Mouse (Mus musculus) lung, embryonic 14.5 days (tissue): ENCODE results near the gene Fndc5. TPM values are rescaled to one million over a fixed set of nuclear protein-coding genes. Genes with fewer than 3 reads are reported as not detected.

ENCODE experiments used
- ATAC-seq: fragments of 200-750 bp; cut with Nextera tagmentation; 2 replicates; pipeline ENCODE4 v1.8.0; 2017; ENCODE audit warnings: mild to moderate bottlenecking, moderate TSS enrichment, moderate library complexity; ENCODE audit not compliant: insufficient read depth
- DNase-seq: peaks from one replicate; pipeline ENCODE4 v3.0.0-alpha.2; 2015
- H3K27ac ChIP-seq: fragments of 300-500 bp; sonication (generic); 2 replicates; pipeline ENCODE4 v1.5.1; 2014; ENCODE audit warnings: low read depth, mild to moderate bottlenecking, moderate library complexity
- H3K27me3 ChIP-seq: fragments of 300-500 bp; sonication (generic); 2 replicates; pipeline ENCODE4 v1.6.1; 2014; ENCODE audit warnings: low read length, control low read depth; ENCODE audit not compliant: insufficient read depth
- H3K36me3 ChIP-seq: fragments of 300-500 bp; sonication (generic); 2 replicates; pipeline ENCODE4 v1.6.1; 2014; ENCODE audit warnings: control low read depth; ENCODE audit not compliant: insufficient read depth
- H3K4me1 ChIP-seq: fragments of 300-500 bp; sonication (generic); 2 replicates; pipeline ENCODE4 v1.6.1; 2014; ENCODE audit warnings: antibody characterized with exemption, control low read depth; ENCODE audit not compliant: insufficient read depth
- H3K4me2 ChIP-seq: fragments of 300-500 bp; sonication (generic); 2 replicates; pipeline ENCODE4 v1.6.1; 2014; ENCODE audit warnings: mild to moderate bottlenecking
- H3K4me3 ChIP-seq: fragments of 300-500 bp; sonication (generic); 2 replicates; pipeline ENCODE4 v1.5.1; 2014; ENCODE audit warnings: low read depth, low read length
- H3K9ac ChIP-seq: fragments of 300-500 bp; sonication (generic); 2 replicates; pipeline ENCODE4 v1.6.1; 2014
- H3K9me3 ChIP-seq: fragments of 300-500 bp; sonication (generic); 2 replicates; pipeline ENCODE4 v1.6.1; 2016; ENCODE audit warnings: low read depth, low read length, control low read depth
- CTCF ChIP-seq: IDR thresholded peaks from 2 replicates; pipeline ENCODE4 v1.5.1; 2016; ENCODE audit warnings: antibody characterized with exemption, low read depth
- WGBS: fragments of 180-500 bp; shearing (Covaris S2); extraction: QIAGEN DNeasy Blood & Tissue Kit; methylation state at CpG from one replicate; pipeline ENCODE4 v1.1.7; 2014; 5-methylcytosine and 5-hydroxymethylcytosine counted together
- polyA plus RNA-seq: library from polyadenylated mRNA; unstranded; fragments of >200 nt; fragmentation: Nextera tagmentation; extraction: Ambion mirVana; gene quantifications from 2 replicates; pipeline ENCODE4 v1.2.1, GENCODE M21; 2014

Fndc5 gene
- polyA plus RNA-seq, 1 experiment from 2014 or later, result 2.1 TPM

DNA sequence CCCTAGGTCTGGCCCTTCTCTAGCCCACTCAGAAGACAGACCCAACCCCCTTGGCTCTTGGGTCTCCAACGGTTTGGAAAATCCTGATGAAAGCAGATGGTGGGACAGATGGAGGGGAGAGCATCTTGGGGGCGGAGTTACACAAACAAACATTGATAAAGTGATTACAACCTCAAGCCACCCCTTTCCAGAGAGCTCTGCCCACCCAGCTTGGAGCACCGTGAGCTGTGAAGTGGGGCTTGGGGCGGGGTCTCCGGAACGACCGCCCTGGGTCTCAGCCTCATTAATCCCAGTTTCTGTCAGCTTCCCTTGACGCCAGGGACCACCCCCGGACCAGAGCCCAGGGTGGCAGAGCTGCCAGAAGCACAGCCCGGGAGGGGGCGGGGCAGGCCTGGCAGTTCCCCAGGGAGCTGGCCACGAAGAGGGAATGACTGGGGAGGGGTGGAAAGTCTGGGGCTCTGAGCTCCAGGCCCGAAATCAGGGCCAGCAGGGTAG, 12.1 kb upstream of the Fndc5 start:
- ATAC-seq, result peak; percentile 8; the same call in 1 of the 2 replicates
- Histone ChIP-seq H3K4me3 (0 out of 2 replicates have a peak overlapping the region, but pooled peaks have one; percentile 6), H3K9me3 (no peaks in the 10 kb centered on the region), H3K4me1 (peaks cover 7% of the 10 kb centered on the region), H3K9ac (no peak overlapping the region), H3K4me2 (peak overlapping the region; percentile 48), H3K27ac (no peak overlapping the region), H3K36me3 (no peaks in the 10 kb centered on the region), H3K27me3 (peaks cover 40% of the 10 kb centered on the region)
- DNase-seq, result peak; percentile 68
- TF ChIP-seq CTCF, result no peak
- 2% methylated on average over 13 of the region's 13 CpGs for WGBS

GRCm38 (mm10) chr4:129125736-129126451, 10.9 kb upstream of the Fndc5 start:
- H3K9ac ChIP-seq, result no peak overlapping the region
- ATAC-seq (peak; percentile 44), DNase-seq (peak; percentile 83)
- no peak for TF ChIP-seq CTCF
- H3K4me2 ChIP-seq, result peak overlapping the region; percentile 48
- H3K27ac ChIP-seq, result peak overlapping the region; percentile 66; the same call in 1 of the 2 replicates
- no peaks in the 10 kb centered on the region for H3K36me3 ChIP-seq
- no peaks in the 10 kb centered on the region for H3K9me3 ChIP-seq
- peak overlapping the region; percentile 10; the same call in 1 of the 2 replicates for H3K4me3 ChIP-seq
- H3K4me1 ChIP-seq, result peaks cover 16% of the 10 kb centered on the region
- 10% methylated on average over 19 of the region's 19 CpGs for WGBS
- H3K27me3 ChIP-seq, result peaks cover 28% of the 10 kb centered on the region

DNA sequence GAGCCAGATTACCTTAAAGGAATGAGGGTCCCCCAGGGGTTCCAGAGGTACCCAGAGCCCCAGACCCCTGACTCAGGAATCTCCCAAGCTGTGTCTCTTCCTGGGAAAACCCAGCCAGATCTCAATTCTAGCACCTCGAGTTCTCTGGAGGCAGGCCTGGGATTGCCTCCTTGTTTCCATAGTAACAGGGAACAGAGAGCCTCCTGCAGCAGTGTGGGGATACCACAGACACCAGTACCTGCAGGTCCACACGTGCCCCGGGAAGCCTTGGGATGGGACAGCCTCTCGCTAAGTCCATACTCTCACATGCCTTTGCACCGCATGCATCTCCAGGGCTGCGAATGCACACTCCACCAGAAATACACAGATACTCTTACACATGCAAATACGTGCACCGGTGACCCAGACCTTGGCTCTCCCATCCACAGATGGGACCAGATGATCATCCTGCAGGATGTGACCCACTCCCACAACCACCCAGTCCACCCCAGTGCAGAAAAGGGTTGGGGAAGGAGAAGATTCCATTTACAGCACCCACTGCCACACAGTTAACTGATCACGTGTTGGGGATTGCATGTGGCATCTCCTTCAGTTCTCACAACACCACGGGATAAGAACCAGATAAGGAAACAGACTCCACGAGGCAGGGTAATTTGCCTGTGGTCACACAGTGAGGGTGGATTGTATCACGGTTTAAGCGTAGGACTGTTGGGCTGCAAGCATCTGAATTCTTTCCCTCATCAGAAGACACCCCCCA, 8.0 kb upstream of the Fndc5 start:
- TF ChIP-seq CTCF, result no peak
- Histone ChIP-seq H3K9ac (no peak overlapping the region), H3K4me2 (no peak overlapping the region), H3K4me3 (no peak overlapping the region), H3K4me1 (peaks cover 16% of the 10 kb centered on the region; the same call in 1 of the 2 replicates), H3K36me3 (no peaks in the 10 kb centered on the region), H3K27ac (no peak overlapping the region), H3K9me3 (no peaks in the 10 kb centered on the region), H3K27me3 (peaks cover 12% of the 10 kb centered on the region; the same call in 1 of the 2 replicates)
- WGBS, result 42% methylated on average over 13 of the region's 13 CpGs
- ATAC-seq (no peak), DNase-seq (no peak)

DNA sequence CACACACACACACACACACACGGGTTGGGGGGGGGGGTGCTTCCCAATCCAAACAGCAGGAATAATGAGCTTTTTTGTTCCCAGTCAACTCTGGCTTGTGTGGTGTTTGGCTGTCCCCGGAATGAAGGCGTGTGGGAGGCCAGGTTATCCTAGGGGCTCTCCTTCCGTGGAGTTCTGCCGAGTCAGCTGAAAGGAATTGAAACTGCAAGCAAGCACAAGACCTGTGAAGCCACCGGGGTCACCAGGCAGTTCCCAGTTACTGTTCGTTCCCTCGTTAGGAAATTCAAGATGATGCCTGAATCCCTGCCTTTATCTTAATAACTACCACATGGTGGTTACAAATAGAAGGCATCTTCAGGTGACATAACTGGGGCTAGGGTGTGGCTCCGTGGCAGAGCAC, 7.4 kb upstream of the Fndc5 start:
- H3K4me1 ChIP-seq, result peaks cover 16% of the 10 kb centered on the region; the same call in 1 of the 2 replicates
- no peak overlapping the region for H3K27ac ChIP-seq
- H3K36me3 ChIP-seq, result no peaks in the 10 kb centered on the region
- no peak overlapping the region for H3K4me3 ChIP-seq
- H3K9me3 ChIP-seq, result no peaks in the 10 kb centered on the region
- WGBS, result 30% methylated on average over 9 of the region's 9 CpGs
- H3K4me2 ChIP-seq, result no peak overlapping the region
- ATAC-seq (no peak), DNase-seq (no peak)
- H3K27me3 ChIP-seq, result peaks cover 11% of the 10 kb centered on the region; the same call in 1 of the 2 replicates
- TF ChIP-seq CTCF, result no peak
- no peak overlapping the region for H3K9ac ChIP-seq

DNA sequence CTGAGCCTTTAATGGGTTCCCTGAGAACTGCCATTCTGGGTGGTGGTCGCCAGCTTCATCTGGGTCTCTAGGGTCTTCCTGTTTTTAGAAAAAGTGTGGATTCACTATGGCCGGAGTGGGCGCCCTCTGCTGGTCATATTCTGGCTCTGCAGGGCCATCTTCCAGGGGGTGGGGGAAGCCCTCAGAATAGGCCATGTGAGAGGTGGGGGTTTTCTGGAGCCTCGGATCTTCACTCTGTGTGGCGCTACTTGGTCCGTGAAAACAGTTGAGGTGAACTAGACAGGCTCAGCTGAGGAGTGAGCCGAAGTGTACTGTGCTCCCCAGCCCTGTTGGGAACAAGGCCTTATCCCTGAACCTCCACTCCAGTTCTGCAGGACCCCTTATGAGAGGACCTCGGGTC, 6.7 kb upstream of the Fndc5 start:
- TF ChIP-seq CTCF, result peak; percentile 84
- no peak overlapping the region; the same call in 1 of the 2 replicates for H3K4me3 ChIP-seq
- H3K9ac ChIP-seq, result no peak overlapping the region

DNA sequence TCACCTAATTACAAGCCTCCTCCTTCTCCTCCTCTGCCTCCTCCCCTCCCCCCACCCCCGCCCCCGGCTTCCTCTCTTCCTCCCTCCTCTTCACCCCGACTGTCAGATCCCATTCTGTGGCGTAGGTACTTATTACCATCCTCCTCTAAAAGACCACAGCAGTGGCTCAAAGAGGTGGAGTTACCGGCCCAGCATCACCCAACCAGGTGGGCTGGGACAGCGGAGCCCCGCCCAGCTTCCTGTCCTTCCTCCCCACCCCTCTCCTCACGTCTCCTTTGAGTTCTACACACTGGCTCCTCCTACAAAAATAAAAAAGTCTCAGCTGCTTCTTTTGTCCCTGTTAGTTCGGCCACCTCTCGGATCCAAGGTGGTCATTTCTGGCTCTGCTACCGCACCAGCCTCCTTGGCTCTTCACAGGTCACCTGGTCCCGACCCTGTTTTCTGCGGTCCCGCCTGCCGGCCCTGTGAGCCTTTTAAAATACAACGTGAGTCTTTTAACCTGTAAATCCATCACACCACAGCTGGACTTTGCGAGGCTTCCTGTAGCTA, 6.0 kb upstream of the Fndc5 start:
- H3K9me3 ChIP-seq, result no peaks in the 10 kb centered on the region
- ATAC-seq (peak; percentile 42; the same call in 1 of the 2 replicates), DNase-seq (peak; percentile 66)
- no peak for TF ChIP-seq CTCF
- H3K4me3 ChIP-seq, result peak overlapping the region; percentile 25
- peak overlapping the region; percentile 8; the same call in 1 of the 2 replicates for H3K9ac ChIP-seq
- H3K4me2 ChIP-seq, result peak overlapping the region; percentile 56
- H3K27ac ChIP-seq, result no peak overlapping the region
- WGBS, result 3% methylated on average over 17 of the region's 17 CpGs
- peaks cover 7% of the 10 kb centered on the region; the same call in 1 of the 2 replicates for H3K27me3 ChIP-seq
- no peaks in the 10 kb centered on the region for H3K36me3 ChIP-seq
- peaks cover 13% of the 10 kb centered on the region; the same call in 1 of the 2 replicates for H3K4me1 ChIP-seq

More for the DNA sequence above, 6.7 kb upstream of the Fndc5 start:
- H3K27ac ChIP-seq, result 0 out of 2 replicates have a peak overlapping the region, but pooled peaks have one; percentile 4
- no peaks in the 10 kb centered on the region for H3K36me3 ChIP-seq
- H3K9me3 ChIP-seq, result no peaks in the 10 kb centered on the region
- H3K4me2 ChIP-seq, result peak overlapping the region; percentile 56
- peaks cover 16% of the 10 kb centered on the region; the same call in 1 of the 2 replicates for H3K4me1 ChIP-seq
- DNase-seq, result peak; percentile 75
- peak; percentile 15; the same call in 1 of the 2 replicates for ATAC-seq
- H3K27me3 ChIP-seq, result peaks cover 3% of the 10 kb centered on the region; the same call in 1 of the 2 replicates
- 5% methylated on average over 8 of the region's 8 CpGs for WGBS
